Mouse (Mus musculus) ES-Bruce4 (cell line): Measurements from ENCODE around the gene Ldlrad3.

Source experiments
- CTCF ChIP-seq: IDR thresholded peaks from one replicate; pipeline ENCODE4 v1.8.1; 2011; ENCODE audit warnings: low read depth, low read length
- EP300 ChIP-seq: IDR thresholded peaks from 2 replicates; pipeline ENCODE4 v1.6.1; 2011; ENCODE audit warnings: low read depth, low read length; ENCODE audit not compliant: insufficient read depth
- POLR2A ChIP-seq: IDR thresholded peaks from one replicate; pipeline ENCODE4 v1.8.1; 2011; ENCODE audit warnings: low read length; ENCODE audit not compliant: insufficient read depth

DNA sequence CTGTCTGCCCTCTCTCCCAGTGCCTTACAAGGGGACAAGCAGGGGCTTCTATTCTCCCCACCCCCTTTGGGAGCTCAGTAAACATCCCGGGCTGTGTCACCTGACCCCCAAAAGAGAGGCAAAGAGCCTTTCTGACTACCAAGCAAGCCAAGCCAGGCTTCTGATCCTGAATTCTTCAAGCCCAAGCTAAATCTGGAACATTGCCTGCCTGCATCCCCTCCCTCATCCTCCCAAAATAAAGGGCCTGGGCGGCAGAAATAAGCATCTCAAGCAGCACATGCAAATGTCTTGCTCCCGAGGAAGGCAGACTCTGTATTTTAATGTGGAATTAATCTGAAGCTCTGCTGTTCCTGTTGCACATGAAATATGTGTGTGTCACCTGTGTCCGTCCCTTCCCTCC lies 85.7 kb downstream of the Ldlrad3 start:
- no peak for TF ChIP-seq CTCF
- no peak for TF ChIP-seq POLR2A
- no peak for TF ChIP-seq EP300
